Mouse (Mus musculus) Muller cell, postnatal 12 days (primary cell): ENCODE results near the gene Pianp.
A peak's percentile ranks its signal among the peaks of the same experiment; 100 is the strongest.

Experiments used
- DNase-seq: peaks from one replicate; pipeline ENCODE4 v3.0.0-alpha.2; 2015; ENCODE audit errors: inconsistent ontology term

Pianp gene

GRCm38 (mm10) chr6:124996551-124997501 is at the start of gene Pianp:
Gene Pianp (plus strand): TSS chr6:124996694.
- peak; percentile 72 for DNase-seq

GRCm38 (mm10) chr6:124953991-124954715 is 42.3 kb upstream of the Pianp start:
- DNase-seq = no peak

- no peak for DNase-seq
Measured at GRCm38 (mm10) chr6:124955212-124955611, 41.3 kb upstream of the Pianp start.

GRCm38 (mm10) chr6:124958127-124958526 is 38.4 kb upstream of the Pianp start:
- DNase-seq = no peak

GRCm38 (mm10) chr6:124959960-124960359 is 36.5 kb upstream of the Pianp start:
- DNase-seq = no peak

GRCm38 (mm10) chr6:124961021-124961420 is 35.5 kb upstream of the Pianp start:
- DNase-seq = no peak

GRCm38 (mm10) chr6:124964638-124965037 is 31.9 kb upstream of the Pianp start:
- DNase-seq = no peak

GRCm38 (mm10) chr6:124965088-124965719 is 31.3 kb upstream of the Pianp start, which contains the start of gene Cops7a:
Gene Cops7a (minus strand): TSS chr6:124965538.
- DNase-seq = peak; percentile 96

GRCm38 (mm10) chr6:124965747-124966146 is 30.7 kb upstream of the Pianp start:
- no peak for DNase-seq

GRCm38 (mm10) chr6:124966466-124967118 is 29.9 kb upstream of the Pianp start:
- DNase-seq = no peak

- peak; percentile 7 for DNase-seq
Measured at GRCm38 (mm10) chr6:124967766-124968165, 28.7 kb upstream of the Pianp start.

GRCm38 (mm10) chr6:124992241-124992640 is 4.3 kb upstream of the Pianp start:
- no peak for DNase-seq

GRCm38 (mm10) chr6:124993365-124993764 is 3.1 kb upstream of the Pianp start:
- no peak for DNase-seq

GRCm38 (mm10) chr6:124993876-124994275 is 2.6 kb upstream of the Pianp start:
- peak; percentile 43 for DNase-seq

- DNase-seq = peak; percentile 33
Measured at GRCm38 (mm10) chr6:124995246-124995645, 1.2 kb upstream of the Pianp start.

GRCm38 (mm10) chr6:124995831-124996403 is 577 bp upstream of the Pianp start:
- no peak for DNase-seq

- no peak for DNase-seq
Measured at GRCm38 (mm10) chr6:124998066-124998465, 1.6 kb downstream of the Pianp start.

- DNase-seq = no peak
Measured at GRCm38 (mm10) chr6:124999091-124999490, 2.6 kb downstream of the Pianp start.

GRCm38 (mm10) chr6:124999546-124999945 is 3.1 kb downstream of the Pianp start:
- DNase-seq = no peak

- DNase-seq = no peak
Measured at GRCm38 (mm10) chr6:125003706-125004105, 7.2 kb downstream of the Pianp start.

- DNase-seq = no peak
Measured at GRCm38 (mm10) chr6:125005086-125005485, 8.6 kb downstream of the Pianp start.
